Mouse (Mus musculus) megakaryocyte, embryonic 14.5 days (primary cell): ENCODE measurements around the gene Espl1. TPM values are rescaled to one million over a fixed set of nuclear protein-coding genes. Genes with fewer than 3 reads are reported as not detected.

ENCODE experiments used
- H3K27me3 ChIP-seq: replicated peaks from 2 replicates; pipeline ENCODE3; 2012; ENCODE audit warnings: inconsistent platforms
- H3K36me3 ChIP-seq: replicated peaks from 2 replicates; pipeline ENCODE3; 2012; ENCODE audit warnings: low read length, inconsistent platforms, mixed read lengths
- H3K4me1 ChIP-seq: 2 replicates; pipeline ENCODE4 v1.6.1; 2012; ENCODE audit warnings: inconsistent platforms
- H3K4me3 ChIP-seq: replicated peaks from 2 replicates; pipeline ENCODE3; 2012; ENCODE audit warnings: moderate library complexity, mild to moderate bottlenecking, inconsistent platforms
- H3K9me3 ChIP-seq: 2 replicates; pipeline ENCODE4 v1.6.1; 2012; ENCODE audit warnings: inconsistent platforms
- FLI1 ChIP-seq: IDR thresholded peaks from 2 replicates; pipeline ENCODE4 v1.6.1; 2012; ENCODE audit warnings: low read length, inconsistent platforms, mixed read lengths
- GATA1 ChIP-seq: IDR thresholded peaks from 3 replicates; pipeline ENCODE4 v1.6.1; 2012; ENCODE audit warnings: mixed read lengths, low read length, inconsistent platforms, borderline replicate concordance
- polyA plus RNA-seq: library from polyadenylated mRNA; stranded (reverse); fragments of >175 nt; gene quantifications from 2 replicates; pipeline ENCODE4 v1.2.3, GENCODE M21; 2012; ENCODE audit warnings: low replicate concordance; ENCODE audit not compliant: insufficient read depth

Espl1 gene
- polyA plus RNA-seq, 1 experiment = 7.5 TPM

DNA sequence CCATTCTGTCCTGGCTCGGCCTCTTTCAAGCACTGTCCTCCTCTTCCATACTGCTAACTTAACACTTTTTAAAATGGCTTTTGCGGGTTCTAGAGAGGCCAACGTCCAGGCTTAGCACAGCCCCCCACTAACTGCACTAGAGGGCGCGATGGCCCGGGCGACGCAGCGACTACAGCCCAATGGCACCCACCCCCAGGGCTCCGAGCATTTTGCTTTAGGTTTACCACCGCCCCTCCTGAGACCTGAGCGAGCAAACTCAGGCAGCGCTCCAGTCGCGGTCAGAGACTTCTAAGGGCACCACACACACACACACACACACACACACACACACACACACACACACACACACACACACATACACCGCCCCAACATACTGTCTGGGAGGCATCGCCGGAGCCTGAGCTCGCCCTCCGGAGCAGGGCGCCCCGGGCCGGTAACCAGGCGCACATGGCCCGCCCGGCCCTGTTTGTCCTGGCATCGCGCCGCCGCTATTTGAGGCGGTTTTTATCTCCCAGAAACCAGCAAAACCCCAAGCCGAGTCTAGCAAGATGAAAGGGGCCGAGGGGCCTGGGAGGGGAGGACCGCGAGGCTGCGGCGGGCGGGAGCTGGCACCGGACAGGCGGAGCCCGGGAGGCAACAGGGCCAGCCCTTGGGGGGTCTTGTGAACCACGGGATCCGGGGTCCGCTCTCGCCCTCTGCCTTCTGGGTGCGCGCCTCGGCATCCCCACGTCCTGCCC is 59.2 kb downstream of the Espl1 start:
- Histone ChIP-seq H3K4me3 (peak overlapping the region; percentile 89), H3K9me3 (no peaks in the 10 kb centered on the region), H3K27me3 (peaks cover 59% of the 10 kb centered on the region), H3K36me3 (no peaks in the 10 kb centered on the region), H3K4me1 (peaks cover 54% of the 10 kb centered on the region)
- no peak for TF ChIP-seq FLI1
- no peak for TF ChIP-seq GATA1

DNA sequence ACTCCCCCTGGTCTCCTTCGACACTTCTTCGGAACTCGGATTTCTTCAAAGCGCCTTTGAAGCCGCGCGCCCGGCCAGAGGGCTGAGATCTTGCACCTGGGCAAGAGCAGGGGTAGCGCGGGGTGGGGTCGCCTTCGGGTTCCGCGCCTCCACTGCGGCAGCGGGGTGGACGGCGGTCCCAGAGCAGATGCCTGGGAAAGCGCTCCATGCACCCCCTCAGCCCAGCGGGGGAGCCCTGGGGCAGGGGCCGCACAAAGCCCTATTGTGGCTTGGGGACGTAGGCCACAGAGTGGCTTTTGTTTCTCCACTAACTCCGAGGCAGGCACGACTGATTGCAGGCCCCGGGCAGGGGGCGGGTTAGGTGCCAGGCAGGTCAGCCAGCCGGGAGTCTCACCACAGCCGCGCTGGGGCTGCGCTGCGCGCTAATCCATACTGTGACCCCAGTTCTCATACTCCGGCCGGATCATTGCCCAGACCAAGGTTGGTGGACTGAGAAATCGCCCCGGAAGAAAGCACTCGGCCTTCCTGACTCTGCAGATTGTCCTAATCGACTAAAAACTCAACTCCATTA is 59.9 kb downstream of the Espl1 start:
- peaks cover 64% of the 10 kb centered on the region for H3K27me3 ChIP-seq
- peak overlapping the region; percentile 89 for H3K4me3 ChIP-seq
- peaks cover 54% of the 10 kb centered on the region for H3K4me1 ChIP-seq
- no peaks in the 10 kb centered on the region for H3K9me3 ChIP-seq
- TF ChIP-seq GATA1 (no peak), FLI1 (no peak)
- no peaks in the 10 kb centered on the region for H3K36me3 ChIP-seq

DNA sequence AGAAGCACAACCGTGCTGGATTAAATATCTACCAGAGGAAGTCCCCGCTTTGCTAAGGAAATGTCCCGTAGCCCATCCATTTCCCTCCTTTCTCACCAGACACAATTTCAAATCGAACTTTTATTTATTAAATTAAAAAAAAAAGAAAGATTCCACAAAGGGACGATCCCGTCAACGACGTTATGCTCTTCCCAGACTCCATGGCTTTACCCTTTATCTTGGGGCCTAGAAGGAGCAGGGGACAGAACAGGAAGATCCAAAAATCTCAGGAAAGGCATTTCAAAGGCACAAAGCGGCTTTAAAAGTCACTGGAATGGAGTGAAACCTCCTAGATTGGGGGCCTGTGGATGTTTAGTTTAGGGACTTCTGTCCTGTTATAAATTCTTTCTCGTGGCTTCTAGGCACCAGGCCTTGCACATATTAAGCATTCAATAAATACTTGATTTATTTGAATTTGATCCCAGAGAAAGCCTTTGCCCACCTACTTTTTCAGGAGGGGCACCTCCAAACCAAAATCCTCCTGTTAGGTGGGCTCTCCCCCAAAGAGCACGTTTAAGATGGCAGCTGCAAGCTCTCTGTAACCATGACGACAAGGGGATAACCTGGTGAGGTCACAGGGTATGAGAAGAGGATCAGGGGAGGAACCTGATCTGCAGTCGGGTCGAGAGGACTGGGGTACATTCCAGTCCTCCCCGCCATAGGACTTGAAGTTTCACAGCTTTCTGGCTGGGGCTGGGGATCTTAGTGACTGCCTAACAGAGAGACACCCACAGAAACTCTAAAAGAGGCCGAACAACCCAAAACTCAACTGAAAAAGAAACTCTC is 60.6 kb downstream of the Espl1 start:
- Histone ChIP-seq H3K4me1 (peaks cover 47% of the 10 kb centered on the region), H3K9me3 (peaks cover 3% of the 10 kb centered on the region; the same call in 1 of the 2 replicates), H3K36me3 (no peaks in the 10 kb centered on the region), H3K27me3 (peaks cover 68% of the 10 kb centered on the region), H3K4me3 (no peak overlapping the region)
- no peak for TF ChIP-seq GATA1
- no peak for TF ChIP-seq FLI1

DNA sequence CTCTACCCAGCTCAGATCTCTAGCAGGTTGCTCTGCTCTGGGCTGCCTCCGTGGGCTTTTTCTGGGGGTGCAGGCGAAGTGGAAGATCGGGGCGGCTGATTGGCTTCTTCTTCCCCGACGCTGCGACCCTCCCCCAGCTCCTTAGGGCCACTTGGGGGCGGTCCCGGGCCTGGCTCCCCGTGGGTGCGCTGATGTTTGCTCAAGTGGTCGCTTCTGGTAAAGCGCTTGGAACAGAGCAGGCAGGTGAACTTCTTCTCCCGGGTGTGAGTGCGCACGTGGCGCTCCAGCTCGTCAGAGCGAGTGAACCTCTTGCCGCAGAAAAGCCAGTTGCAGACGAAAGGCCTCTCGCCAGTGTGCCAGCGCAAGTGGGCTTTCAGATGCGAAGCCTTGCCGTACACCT is 62.1 kb downstream of the Espl1 start:
- H3K36me3 ChIP-seq = no peaks in the 10 kb centered on the region
- no peak for TF ChIP-seq GATA1
- TF ChIP-seq FLI1 = no peak
- peaks cover 77% of the 10 kb centered on the region for H3K27me3 ChIP-seq
- H3K9me3 ChIP-seq = peaks cover 3% of the 10 kb centered on the region; the same call in 1 of the 2 replicates
- peaks cover 50% of the 10 kb centered on the region for H3K4me1 ChIP-seq
- H3K4me3 ChIP-seq = peak overlapping the region; percentile 84

DNA sequence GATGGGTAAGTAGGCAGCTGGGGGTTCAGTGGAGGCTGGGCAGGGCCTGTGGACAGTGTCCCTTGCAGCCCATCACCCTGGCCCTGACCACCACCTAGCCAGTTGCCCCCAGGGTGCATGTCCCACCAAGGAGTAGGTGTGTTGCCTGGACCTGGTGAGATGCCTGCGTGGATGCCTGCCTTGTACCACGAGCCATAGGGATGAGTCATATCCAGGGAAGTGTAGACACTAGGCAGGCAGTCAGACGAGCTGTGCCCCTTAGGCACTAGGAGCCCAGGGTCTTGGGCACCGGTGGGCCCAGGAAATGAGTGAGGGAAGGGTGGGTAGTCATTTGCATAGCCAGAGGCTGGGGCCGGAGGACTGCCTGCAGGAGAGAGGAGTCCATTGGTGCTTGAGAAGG is 62.8 kb downstream of the Espl1 start:
- Histone ChIP-seq H3K9me3 (peaks cover 3% of the 10 kb centered on the region; the same call in 1 of the 2 replicates), H3K4me3 (peak overlapping the region; percentile 24), H3K4me1 (peaks cover 57% of the 10 kb centered on the region), H3K27me3 (peaks cover 81% of the 10 kb centered on the region), H3K36me3 (no peaks in the 10 kb centered on the region)
- no peak for TF ChIP-seq FLI1
- TF ChIP-seq GATA1 = no peak

DNA sequence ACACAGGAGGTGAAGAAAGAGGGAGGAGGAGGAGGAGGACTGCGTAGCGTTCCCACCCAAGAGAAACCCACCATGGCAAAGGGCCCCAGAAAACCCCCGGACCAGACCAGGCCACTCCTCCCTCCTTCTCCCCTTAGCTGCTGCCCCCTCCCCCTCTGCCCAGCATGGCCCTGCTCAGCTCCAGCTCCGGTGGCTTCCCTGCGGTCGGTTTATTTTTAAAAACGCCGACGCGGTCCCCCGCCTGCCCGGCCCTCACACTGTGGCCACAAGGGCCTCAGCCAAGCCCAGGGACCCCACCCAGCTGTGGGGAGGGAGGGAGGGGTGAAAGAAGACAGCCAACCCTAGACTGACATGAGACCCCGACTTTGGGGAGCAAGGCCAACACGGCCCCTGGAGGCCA is 66.6 kb downstream of the Espl1 start:
- H3K4me3 ChIP-seq = peak overlapping the region; percentile 75
- H3K27me3 ChIP-seq = peaks cover 84% of the 10 kb centered on the region
- peaks cover 72% of the 10 kb centered on the region for H3K4me1 ChIP-seq
- H3K9me3 ChIP-seq = peaks cover 3% of the 10 kb centered on the region; the same call in 1 of the 2 replicates
- H3K36me3 ChIP-seq = no peaks in the 10 kb centered on the region
- TF ChIP-seq FLI1 = no peak
- no peak for TF ChIP-seq GATA1

DNA sequence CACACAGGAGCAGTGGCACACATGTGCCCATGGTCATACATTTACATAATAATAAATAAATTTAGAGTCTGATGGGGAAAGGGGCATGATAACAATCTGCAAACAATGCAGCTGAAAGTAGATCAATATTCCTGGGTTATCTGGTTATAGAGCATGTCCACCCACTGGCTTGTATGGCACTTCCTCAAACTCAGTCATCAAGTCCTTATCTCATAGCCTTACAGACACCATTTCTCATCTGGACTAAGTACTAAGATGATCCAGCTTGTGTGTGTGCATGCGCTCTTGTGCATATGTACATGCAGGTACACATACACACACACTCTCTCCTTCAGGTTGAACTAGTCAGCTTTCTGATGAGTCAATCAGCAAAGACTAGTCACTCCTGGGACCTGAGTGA is 68.6 kb downstream of the Espl1 start:
- Histone ChIP-seq H3K27me3 (peaks cover 78% of the 10 kb centered on the region), H3K9me3 (peaks cover 3% of the 10 kb centered on the region; the same call in 1 of the 2 replicates), H3K4me1 (peaks cover 60% of the 10 kb centered on the region), H3K36me3 (no peaks in the 10 kb centered on the region), H3K4me3 (no peak overlapping the region)
- TF ChIP-seq FLI1 = no peak
- TF ChIP-seq GATA1 = no peak

DNA sequence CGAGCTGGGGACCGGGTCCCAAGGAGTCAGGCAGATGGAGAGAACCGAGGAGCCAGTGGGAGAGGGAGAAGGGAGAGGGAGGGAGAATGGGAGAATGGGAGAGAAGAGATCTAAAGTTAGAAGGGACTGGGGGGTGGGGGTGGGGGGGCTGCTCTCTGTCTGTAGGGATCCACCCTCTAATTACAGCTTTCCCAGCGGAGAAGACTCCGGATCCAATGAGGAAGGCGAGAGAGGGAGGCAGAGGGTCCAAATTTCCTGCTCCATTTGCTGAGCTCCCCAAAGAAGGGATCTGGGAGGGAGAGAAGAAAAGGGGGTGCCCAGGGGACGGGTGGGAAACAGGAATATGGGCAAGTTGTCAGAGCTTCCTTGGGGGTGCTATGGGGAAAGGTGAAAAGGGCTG is 70.2 kb downstream of the Espl1 start:
- peaks cover 74% of the 10 kb centered on the region for H3K4me1 ChIP-seq
- H3K9me3 ChIP-seq = peaks cover 3% of the 10 kb centered on the region; the same call in 1 of the 2 replicates
- H3K36me3 ChIP-seq = no peaks in the 10 kb centered on the region
- no peak for TF ChIP-seq GATA1
- no peak for TF ChIP-seq FLI1
- H3K27me3 ChIP-seq = peaks cover 80% of the 10 kb centered on the region
- H3K4me3 ChIP-seq = no peak overlapping the region

DNA sequence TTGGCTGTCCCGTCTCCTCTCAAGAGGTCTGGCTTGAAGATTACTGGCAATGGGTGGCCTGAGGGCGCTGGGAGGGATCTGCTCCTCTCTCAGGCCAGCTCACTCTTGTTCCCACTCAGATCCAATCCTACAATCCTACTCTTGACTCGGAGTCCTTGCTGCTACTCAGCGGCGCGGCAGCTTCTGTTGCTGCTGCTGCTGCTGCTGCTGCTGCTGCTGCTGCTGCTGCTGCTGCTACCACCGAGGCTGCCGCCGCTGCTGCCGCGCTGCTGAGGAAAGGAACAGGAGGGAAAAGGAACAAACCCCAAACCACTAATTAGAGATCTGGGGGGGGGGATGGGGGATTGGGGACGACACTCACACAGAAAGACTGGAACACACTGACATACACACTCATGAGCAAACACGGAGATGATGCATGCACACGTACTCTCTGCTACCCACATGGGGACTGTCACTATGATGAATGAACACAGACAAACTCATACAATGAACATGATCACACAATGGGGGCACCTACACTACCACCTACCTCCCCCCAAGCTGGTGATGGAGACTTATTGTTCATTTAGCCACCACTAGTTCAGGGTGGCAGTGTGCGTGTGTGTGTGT is 70.8 kb downstream of the Espl1 start, which contains the start of gene Sp7:
Gene Sp7, minus strand, starts transcription at position 450 of the 612 bp plus-strand sequence.
- Histone ChIP-seq H3K9me3 (no peaks in the 10 kb centered on the region), H3K4me1 (peaks cover 80% of the 10 kb centered on the region), H3K27me3 (peaks cover 83% of the 10 kb centered on the region), H3K36me3 (no peaks in the 10 kb centered on the region), H3K4me3 (peak within 1 kb of the TSS; percentile 83)
- no peak for TF ChIP-seq FLI1
- TF ChIP-seq GATA1 = no peak
